Mouse (Mus musculus) myocyte (in vitro differentiated cells): ENCODE measurements at regions not wholly inside any gene's neighbourhood (a gene's known extent, or its start where the extent isn't known, plus 50 kb on each side); places are given as distances from the start of the nearest gene placed in this dataset.

Source experiments
- H3K27me3 ChIP-seq: one replicate; pipeline ENCODE4 v1.6.1; 2011; ENCODE audit not compliant: control insufficient read depth, insufficient read depth, insufficient read length
- H3K36me3 ChIP-seq: one replicate; pipeline ENCODE4 v1.6.1; 2011; ENCODE audit not compliant: control insufficient read depth, insufficient read depth
- H3K4me2 ChIP-seq: one replicate; pipeline ENCODE4 v1.6.1; 2011; ENCODE audit warnings: low read depth, control low read depth
- H3K4me3 ChIP-seq: one replicate; pipeline ENCODE4 v1.5.1; 2011; ENCODE audit warnings: mild to moderate bottlenecking, control low read depth, moderate library complexity
- H3K79me2 ChIP-seq: one replicate; pipeline ENCODE4 v1.6.1; 2011; ENCODE audit not compliant: control insufficient read depth, insufficient read depth
- H3ac ChIP-seq: one replicate; pipeline ENCODE4 v1.6.1; 2011; ENCODE audit not compliant: control insufficient read depth, insufficient read length
- CEBPB ChIP-seq: IDR thresholded peaks from 2 replicates; pipeline ENCODE4 v1.6.1; 2011; ENCODE audit warnings: mild to moderate bottlenecking, moderate library complexity; ENCODE audit not compliant: poor library complexity, insufficient read depth, severe bottlenecking
- E2F4 ChIP-seq: IDR thresholded peaks from one replicate; pipeline ENCODE4 v1.6.1; 2011; ENCODE audit warnings: mild to moderate bottlenecking, control low read depth, moderate library complexity; ENCODE audit not compliant: insufficient read depth
- MAX ChIP-seq: IDR thresholded peaks from one replicate; pipeline ENCODE4 v1.6.1; 2011; ENCODE audit warnings: low read depth, mild to moderate bottlenecking, control low read depth
- MYOD1 ChIP-seq, 3 experiments: IDR thresholded peaks; one replicate each; pipeline ENCODE4 v1.6.1; 2011; ENCODE audit warnings: control low read depth in 2 of 3, low read depth in 2 of 3, mild to moderate bottlenecking in 2 of 3, moderate library complexity in 1 of 3; ENCODE audit not compliant: insufficient read length in 2 of 3, control insufficient read depth in 1 of 3
- MYOG ChIP-seq, 3 experiments: IDR thresholded peaks; one replicate each; pipeline ENCODE4 v1.6.1; 2011; ENCODE audit warnings: control low read depth in 2 of 3, low read depth in 2 of 3, mild to moderate bottlenecking in 2 of 3; ENCODE audit not compliant: insufficient read length in 2 of 3, control insufficient read depth in 1 of 3, insufficient read depth in 1 of 3
- POLR2A ChIP-seq: IDR thresholded peaks from one replicate; pipeline ENCODE4 v1.6.1; 2011; ENCODE audit warnings: low read depth, mild to moderate bottlenecking, control low read depth, moderate library complexity; ENCODE audit not compliant: insufficient read length
- POLR2AphosphoS2 ChIP-seq: IDR thresholded peaks from one replicate; pipeline ENCODE4 v1.6.1; 2011; ENCODE audit warnings: low read depth, control low read depth; ENCODE audit not compliant: insufficient read length
- REST ChIP-seq: IDR thresholded peaks from one replicate; pipeline ENCODE4 v1.6.1; 2011; ENCODE audit warnings: mild to moderate bottlenecking, control low read depth, moderate library complexity; ENCODE audit not compliant: insufficient read depth, insufficient read length
- SRF ChIP-seq: IDR thresholded peaks from one replicate; pipeline ENCODE4 v1.6.1; 2011; ENCODE audit warnings: low read depth; ENCODE audit not compliant: control insufficient read depth, insufficient read length
- TCF12 ChIP-seq: IDR thresholded peaks from one replicate; pipeline ENCODE4 v1.6.1; 2011; ENCODE audit warnings: mild to moderate bottlenecking, control low read depth; ENCODE audit not compliant: poor library complexity, insufficient read depth, severe bottlenecking
- TCF3 ChIP-seq: IDR thresholded peaks from one replicate; pipeline ENCODE4 v1.6.1; 2011; ENCODE audit warnings: low read depth, control low read depth; ENCODE audit not compliant: insufficient read length
- USF1 ChIP-seq: IDR thresholded peaks from one replicate; pipeline ENCODE4 v1.6.1; 2011; ENCODE audit warnings: low read depth, mild to moderate bottlenecking, control low read depth, moderate library complexity

DNA sequence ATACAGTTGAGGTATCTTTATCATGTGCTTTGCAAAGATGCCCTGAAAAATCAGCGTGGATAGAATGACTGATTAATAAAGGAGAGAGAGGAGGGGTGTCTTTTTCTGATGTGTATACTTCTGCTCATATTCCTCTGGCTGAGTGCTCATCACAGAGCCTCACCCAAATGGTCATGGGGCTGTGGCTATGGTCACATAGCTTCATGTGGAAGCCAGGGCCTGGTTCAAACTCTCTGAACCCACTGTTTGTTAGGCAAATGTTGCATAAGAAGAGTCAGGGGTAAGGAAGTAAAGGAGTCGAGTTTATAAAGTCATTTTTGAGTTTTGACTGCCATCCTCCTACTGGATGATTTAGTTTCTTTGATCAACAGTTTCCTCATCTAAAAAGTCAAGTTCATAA, 221.0 kb downstream of the Fzd1 start:
- Histone ChIP-seq H3K36me3 (no peaks in the 10 kb centered on the region), H3ac (no peak overlapping the region), H3K4me3 (no peak overlapping the region), H3K4me2 (no peak overlapping the region), H3K27me3 (no peaks in the 10 kb centered on the region), H3K79me2 (no peaks in the 10 kb centered on the region)
- TF ChIP-seq E2F4, result no peak
- no peak for TF ChIP-seq MYOG (IDR thresholded peaks at IDR 0.05; ENCODE audit: control insufficient read depth in 1 of 3, insufficient read depth in 1 of 3, insufficient read length in 2 of 3, low read depth in 2 of 3)
- TF ChIP-seq SRF, result no peak
- TF ChIP-seq MAX, result no peak
- no peak for TF ChIP-seq USF1
- no peak for TF ChIP-seq TCF12
- TF ChIP-seq POLR2AphosphoS2, result no peak
- no peak for TF ChIP-seq POLR2A
- TF ChIP-seq MYOD1 (IDR thresholded peaks at IDR 0.05; ENCODE audit: control insufficient read depth in 1 of 3, insufficient read length in 2 of 3, low read depth in 2 of 3), result no peak

GRCm38 (mm10) chr5:4535951-4536350, 221.9 kb downstream of the Fzd1 start:
- no peak overlapping the region for H3K4me3 ChIP-seq
- TF ChIP-seq POLR2AphosphoS2 (no peak), MYOD1 (IDR thresholded peaks at IDR 0.05; ENCODE audit: control insufficient read depth in 1 of 3, insufficient read length in 2 of 3, low read depth in 2 of 3) (no peak), CEBPB (no peak), USF1 (no peak), MAX (no peak), TCF12 (no peak), MYOG (IDR thresholded peaks at IDR 0.05; ENCODE audit: control insufficient read depth in 1 of 3, insufficient read depth in 1 of 3, insufficient read length in 2 of 3, low read depth in 2 of 3) (no peak), REST (no peak), TCF3 (no peak), SRF (no peak), E2F4 (no peak), POLR2A (no peak)
- H3K27me3 ChIP-seq, result no peaks in the 10 kb centered on the region
- H3K79me2 ChIP-seq, result no peaks in the 10 kb centered on the region
- H3K36me3 ChIP-seq, result no peaks in the 10 kb centered on the region
- H3K4me2 ChIP-seq, result no peak overlapping the region
- no peak overlapping the region for H3ac ChIP-seq

- H3K36me3 ChIP-seq, result no peaks in the 10 kb centered on the region
- H3K4me2 ChIP-seq, result no peak overlapping the region
- TF ChIP-seq TCF3, result no peak
- no peak for TF ChIP-seq MYOD1 (IDR thresholded peaks at IDR 0.05; ENCODE audit: control insufficient read depth in 1 of 3, insufficient read length in 2 of 3, low read depth in 2 of 3)
- no peak for TF ChIP-seq E2F4
- TF ChIP-seq TCF12, result no peak
- no peak for TF ChIP-seq REST
- no peak for TF ChIP-seq SRF
- no peak for TF ChIP-seq MYOG (IDR thresholded peaks at IDR 0.05; ENCODE audit: control insufficient read depth in 1 of 3, insufficient read depth in 1 of 3, insufficient read length in 2 of 3, low read depth in 2 of 3)
- TF ChIP-seq POLR2AphosphoS2, result no peak
- H3K79me2 ChIP-seq, result no peaks in the 10 kb centered on the region
- no peak overlapping the region for H3ac ChIP-seq
- H3K27me3 ChIP-seq, result no peaks in the 10 kb centered on the region
- no peak overlapping the region for H3K4me3 ChIP-seq
Measured at GRCm38 (mm10) chr5:4534512-4534911, 223.3 kb downstream of the Fzd1 start.

DNA sequence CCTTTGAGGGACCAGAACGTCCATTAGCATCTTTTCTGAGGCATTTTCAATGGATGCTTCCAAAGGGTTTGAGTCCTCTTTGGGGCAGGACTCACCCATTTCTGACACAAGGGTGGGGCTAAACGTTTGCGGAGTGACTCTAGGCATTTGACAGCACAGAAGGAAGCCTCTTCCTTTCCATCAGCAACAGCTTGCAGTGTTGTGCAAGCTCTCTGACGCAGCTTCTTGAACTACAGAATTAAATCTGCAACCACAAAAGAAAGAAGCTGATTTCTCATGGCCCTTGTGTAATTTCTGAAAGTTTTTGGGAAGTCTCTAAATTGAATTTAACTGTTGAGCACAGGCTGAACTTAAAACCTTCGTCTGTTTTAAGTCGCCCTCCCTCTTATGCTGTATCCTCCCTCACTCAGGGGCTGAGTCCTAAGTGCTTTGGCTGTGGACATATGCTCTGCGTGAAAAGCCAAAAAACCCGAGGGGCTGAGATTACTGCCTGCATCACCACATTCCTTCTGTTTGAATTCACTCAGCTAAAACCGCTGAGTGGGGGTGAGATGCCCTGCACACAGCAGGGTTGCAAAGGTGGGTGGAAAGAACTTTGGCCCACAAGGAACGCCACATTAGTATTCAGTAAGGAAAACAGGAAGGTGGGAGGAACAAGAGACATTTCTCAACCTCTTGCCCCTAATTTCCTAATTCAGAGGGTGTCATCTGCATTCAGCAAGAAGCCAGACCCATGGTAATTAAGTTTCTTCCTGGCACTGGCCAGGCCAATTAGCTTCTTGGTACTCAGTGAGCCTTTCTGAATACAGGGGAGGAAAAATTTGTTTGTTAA, 227.4 kb downstream of the Fzd1 start:
- peak overlapping the region; percentile 60 for H3K4me2 ChIP-seq
- TF ChIP-seq MYOD1 (IDR thresholded peaks at IDR 0.05; ENCODE audit: control insufficient read depth in 1 of 3, insufficient read length in 2 of 3, low read depth in 2 of 3) (no peak), CEBPB (peak; percentile 84)
- H3K36me3 ChIP-seq, result no peaks in the 10 kb centered on the region
- no peak overlapping the region for H3K4me3 ChIP-seq
- H3K27me3 ChIP-seq, result no peaks in the 10 kb centered on the region
- no peak overlapping the region for H3ac ChIP-seq
- no peaks in the 10 kb centered on the region for H3K79me2 ChIP-seq

- Histone ChIP-seq H3ac (no peak overlapping the region), H3K79me2 (no peaks in the 10 kb centered on the region), H3K27me3 (no peaks in the 10 kb centered on the region), H3K4me2 (no peak overlapping the region), H3K36me3 (no peaks in the 10 kb centered on the region), H3K4me3 (no peak overlapping the region)
- TF ChIP-seq TCF3 (no peak), MAX (no peak), USF1 (no peak), TCF12 (no peak), CEBPB (no peak), MYOD1 (IDR thresholded peaks at IDR 0.05; ENCODE audit: control insufficient read depth in 1 of 3, insufficient read length in 2 of 3, low read depth in 2 of 3) (no peak), E2F4 (no peak), SRF (no peak), POLR2AphosphoS2 (no peak), REST (no peak), POLR2A (no peak), MYOG (IDR thresholded peaks at IDR 0.05; ENCODE audit: control insufficient read depth in 1 of 3, insufficient read depth in 1 of 3, insufficient read length in 2 of 3, low read depth in 2 of 3) (no peak)
Measured at GRCm38 (mm10) chr5:4526042-4526815, 231.6 kb downstream of the Fzd1 start.
